Mouse (Mus musculus) T-helper 1 cell (primary cell): ENCODE data around the gene Steap3.

Experiments used
- in situ Hi-C: fragments of 300-600 bp; cut with MboI, MseI; formaldehyde crosslinking; loops from one replicate; pipeline ENCODE4 v1.15.1; 2025; ENCODE audit warnings: high pct_unique_total_duplicates

The Steap3 gene

GRCm38 (mm10) chr1:120198151-120198550 is 74.4 kb downstream of the Steap3 start:
- in situ Hi-C loops, result loop anchor here (5.0 kb wide), 1 partner anchor 359 kb away; no protein-coding TSS in a partner anchor

- in situ Hi-C loops, result loop anchor here (5.0 kb wide), 1 partner anchor 360 kb away; no protein-coding TSS in a partner anchor
Measured at GRCm38 (mm10) chr1:120197189-120197588, 75.3 kb downstream of the Steap3 start.

- in situ Hi-C loops, result loop anchor here (5.0 kb wide), 1 partner anchor 361 kb away; no protein-coding TSS in a partner anchor
Measured at GRCm38 (mm10) chr1:120196724-120197123, 75.8 kb downstream of the Steap3 start.

GRCm38 (mm10) chr1:120195947-120196346 is 76.6 kb downstream of the Steap3 start:
- in situ Hi-C loops, result loop anchor here (5.0 kb wide), 1 partner anchor 361 kb away; no protein-coding TSS in a partner anchor

GRCm38 (mm10) chr1:120193586-120193985 is 78.9 kb downstream of the Steap3 start:
- in situ Hi-C loops, result no loop called here

GRCm38 (mm10) chr1:120192321-120192720 is 80.2 kb downstream of the Steap3 start:
- in situ Hi-C loops, result no loop called here

- in situ Hi-C loops, result no loop called here
Measured at GRCm38 (mm10) chr1:120190946-120191345, 81.6 kb downstream of the Steap3 start.

GRCm38 (mm10) chr1:120190300-120190699 is 82.2 kb downstream of the Steap3 start:
- in situ Hi-C loops, result no loop called here

GRCm38 (mm10) chr1:120189206-120189605 is 83.3 kb downstream of the Steap3 start:
- in situ Hi-C loops, result no loop called here

GRCm38 (mm10) chr1:120187059-120187458 is 85.4 kb downstream of the Steap3 start:
- in situ Hi-C loops, result no loop called here

- in situ Hi-C loops, result no loop called here
Measured at GRCm38 (mm10) chr1:120186655-120187054, 85.8 kb downstream of the Steap3 start.

GRCm38 (mm10) chr1:120186204-120186603 is 86.3 kb downstream of the Steap3 start:
- in situ Hi-C loops, result no loop called here

- in situ Hi-C loops, result no loop called here
Measured at GRCm38 (mm10) chr1:120177141-120177540, 95.4 kb downstream of the Steap3 start.

- in situ Hi-C loops, result no loop called here
Measured at GRCm38 (mm10) chr1:120176313-120176712, 96.2 kb downstream of the Steap3 start.

- in situ Hi-C loops, result no loop called here
Measured at GRCm38 (mm10) chr1:120174991-120175390, 97.5 kb downstream of the Steap3 start.

GRCm38 (mm10) chr1:120171819-120172521 is 100.5 kb downstream of the Steap3 start:
- in situ Hi-C loops, result no loop called here

- in situ Hi-C loops, result no loop called here
Measured at GRCm38 (mm10) chr1:120170307-120170706, 102.2 kb downstream of the Steap3 start.

- in situ Hi-C loops, result no loop called here
Measured at GRCm38 (mm10) chr1:120168674-120169073, 103.8 kb downstream of the Steap3 start.

GRCm38 (mm10) chr1:120168016-120168415 is 104.5 kb downstream of the Steap3 start:
- in situ Hi-C loops, result no loop called here

GRCm38 (mm10) chr1:120162616-120163015 is 109.9 kb downstream of the Steap3 start:
- in situ Hi-C loops, result no loop called here

GRCm38 (mm10) chr1:120161502-120161901 is 111.0 kb downstream of the Steap3 start:
- in situ Hi-C loops, result no loop called here

GRCm38 (mm10) chr1:120158474-120159127 is 113.9 kb downstream of the Steap3 start:
- in situ Hi-C loops, result no loop called here

- in situ Hi-C loops, result no loop called here
Measured at GRCm38 (mm10) chr1:120155325-120155724, 117.2 kb downstream of the Steap3 start.
